Mouse (Mus musculus): ENCODE measurements around the gene Cish.
A peak's percentile ranks its signal among the peaks of the same experiment; 100 is the strongest.

Gene Cish

DNA sequence AAGGTAGTCTGAATTCAATTTTAAA is at the start of gene Cish:
Gene Cish, plus strand, starts transcription at position 11 of the 25 bp plus-strand sequence.
- DNase-seq, result no peak

DNA sequence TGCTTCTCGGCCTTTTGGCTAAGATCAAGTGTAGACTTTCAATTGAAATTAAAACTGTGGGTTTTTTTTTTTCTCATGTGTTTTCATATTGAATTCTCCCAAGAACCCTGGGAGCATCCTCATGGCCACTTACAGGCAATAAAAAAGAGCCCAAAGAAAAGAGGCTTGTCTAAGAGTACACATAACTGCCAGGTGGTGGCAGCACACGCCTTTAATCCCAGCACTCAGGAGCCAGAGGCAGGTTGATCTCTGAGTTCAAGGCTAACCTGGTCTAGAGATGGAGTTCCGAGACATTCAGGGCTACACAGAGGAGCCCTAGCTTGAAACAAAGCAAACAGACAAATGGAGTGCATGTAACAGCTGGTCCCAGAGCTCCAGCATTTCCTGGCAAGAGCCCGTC is 49.7 kb upstream of the Cish start:
- peak; percentile 43 to 45 for DNase-seq

DNA sequence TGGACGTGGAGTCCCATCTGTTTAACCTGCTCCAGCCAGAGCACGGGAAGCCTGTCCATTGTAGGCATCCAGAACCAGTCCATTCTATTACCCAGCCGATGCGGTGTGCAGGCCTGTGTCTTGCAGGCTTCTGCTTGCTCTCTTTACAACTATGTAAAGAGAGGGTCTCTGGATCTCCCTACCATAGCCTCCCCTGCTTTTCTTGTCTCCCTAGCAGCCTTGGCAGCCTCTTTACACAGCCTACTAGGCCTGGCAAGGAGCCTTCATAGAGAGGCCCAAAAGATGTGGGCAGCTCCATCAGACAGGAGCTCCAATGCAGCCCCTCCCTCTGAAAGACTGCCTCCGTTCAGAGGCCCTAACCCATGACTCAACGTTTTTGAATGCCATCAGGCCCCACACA is 46.7 kb upstream of the Cish start:
- peak; percentile 51 to 59 for DNase-seq

DNA sequence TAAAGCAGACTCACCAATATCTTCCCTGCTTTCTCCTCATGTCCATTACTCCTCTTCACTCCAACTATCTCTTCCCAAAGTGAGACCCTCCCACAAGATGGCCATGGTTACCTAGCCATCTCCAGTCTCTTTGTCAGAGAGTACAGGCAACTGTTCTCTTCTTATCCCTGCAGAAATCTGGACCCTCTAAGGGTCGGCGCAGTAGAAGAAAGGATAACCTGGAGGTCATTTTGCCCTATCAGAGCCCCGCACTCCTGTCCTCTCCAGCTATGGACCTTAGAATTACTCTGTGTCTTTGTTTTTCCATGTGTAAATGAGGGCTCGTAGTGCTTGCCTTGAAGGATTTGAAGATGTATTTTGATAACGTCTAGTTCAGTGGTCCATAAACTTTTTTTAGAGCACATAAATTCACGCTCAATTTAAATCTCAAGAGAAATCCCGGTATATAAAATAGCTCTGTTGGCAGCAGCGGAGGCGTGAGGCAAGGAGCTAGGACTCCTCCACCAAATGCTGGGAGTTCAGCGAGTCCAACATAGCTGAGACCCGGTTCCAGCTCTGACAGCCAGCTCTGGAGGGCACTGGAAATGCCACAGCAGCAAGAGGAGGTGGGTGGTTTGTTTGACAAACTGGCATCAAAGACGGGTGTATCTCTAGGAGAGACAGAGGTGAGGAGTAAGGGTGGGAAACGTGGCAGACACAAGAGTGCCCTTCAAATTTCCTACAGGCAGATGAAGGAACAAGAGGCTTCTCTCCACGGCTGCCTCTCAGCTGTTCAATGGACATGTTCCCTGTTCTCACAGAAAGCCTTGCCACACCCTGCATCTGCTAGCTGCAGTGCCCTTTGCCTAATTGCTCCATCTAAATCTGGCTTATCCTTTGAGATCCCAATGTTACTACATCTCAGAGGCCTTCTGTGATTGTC is 45.1 kb upstream of the Cish start:
- DNase-seq, result no peak

DNA sequence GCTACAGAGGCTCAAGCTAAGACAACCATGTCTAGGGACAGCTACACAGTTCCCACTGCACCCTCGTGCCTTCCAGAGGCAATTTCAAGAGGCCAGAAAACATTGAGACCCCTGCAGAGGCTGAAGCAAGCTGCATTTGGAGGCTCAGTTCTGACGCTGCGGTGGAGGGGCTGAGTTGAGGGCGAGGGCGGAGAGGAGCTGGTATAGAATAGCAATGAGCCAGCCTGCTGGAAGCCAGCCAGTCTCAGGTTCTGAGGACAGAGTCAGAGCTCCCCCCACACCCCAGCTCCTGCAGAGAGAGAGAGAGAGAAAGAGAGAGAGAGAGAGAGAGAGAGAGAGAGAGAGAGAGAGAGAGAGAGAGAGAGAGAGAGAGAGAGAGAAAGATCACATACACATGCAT is 43.7 kb upstream of the Cish start:
- peak; percentile 77 to 82 for DNase-seq

DNA sequence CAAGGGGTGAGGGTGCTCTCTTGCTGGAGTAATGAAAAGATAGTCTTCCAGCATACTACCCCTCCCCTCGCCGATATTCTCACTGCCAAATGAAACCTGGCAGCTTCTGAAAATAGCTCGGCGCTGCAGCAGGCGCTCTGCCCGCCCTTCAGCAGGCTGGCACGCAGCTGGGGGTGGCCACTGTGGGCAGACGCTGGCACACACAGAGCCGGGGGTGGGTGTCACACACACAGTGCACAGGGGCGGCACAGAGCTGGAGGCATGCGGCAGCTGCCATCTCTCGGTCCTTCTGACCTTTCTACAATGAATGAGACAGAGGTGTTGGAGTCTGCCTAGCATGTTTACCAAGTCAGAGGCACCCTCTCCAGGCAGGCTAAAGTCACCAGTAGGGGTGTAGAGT is 41.4 kb upstream of the Cish start:
- DNase-seq, result peak; percentile 90 to 94

DNA sequence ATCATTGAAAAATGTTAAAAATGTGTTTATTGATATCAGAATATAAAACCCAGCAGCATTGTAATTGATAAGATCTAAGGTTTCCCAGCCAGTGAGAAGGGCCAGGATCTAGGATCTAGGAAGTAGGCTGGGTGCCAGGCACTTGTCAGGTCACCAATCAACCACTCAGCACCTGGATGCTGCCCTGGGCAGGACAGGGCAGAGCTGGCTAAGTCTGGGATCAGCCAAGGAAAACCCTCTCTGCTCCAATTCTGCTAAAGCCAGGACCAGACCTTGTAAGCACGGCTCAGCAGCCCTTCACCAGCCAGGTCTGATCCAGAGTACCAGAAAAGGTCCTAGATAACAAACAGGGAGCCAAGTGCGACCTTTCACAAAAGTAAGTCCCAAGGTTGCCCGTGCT is 40.9 kb upstream of the Cish start:
- peak; percentile 67 to 70 for DNase-seq

DNA sequence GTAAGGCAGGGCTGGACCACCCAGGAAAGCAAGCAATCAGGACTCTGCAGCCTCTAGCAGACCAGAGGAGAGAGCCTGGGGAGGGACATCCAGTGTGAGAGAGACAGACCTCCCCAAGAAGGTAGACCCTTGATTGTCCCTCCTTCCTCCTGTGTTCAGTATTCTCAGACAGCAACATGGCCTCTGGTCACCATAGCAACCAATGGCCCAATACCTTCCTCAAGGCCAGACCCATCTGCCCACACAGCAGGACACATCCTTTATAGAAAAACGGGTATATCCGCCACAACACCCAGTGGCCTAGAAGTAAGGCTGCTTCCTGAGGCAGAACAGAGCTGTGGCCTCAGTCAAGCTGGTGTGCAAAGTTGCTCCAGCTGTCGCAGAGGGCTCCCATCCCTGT is 40.2 kb upstream of the Cish start:
- DNase-seq, result peak; percentile 78 to 84

DNA sequence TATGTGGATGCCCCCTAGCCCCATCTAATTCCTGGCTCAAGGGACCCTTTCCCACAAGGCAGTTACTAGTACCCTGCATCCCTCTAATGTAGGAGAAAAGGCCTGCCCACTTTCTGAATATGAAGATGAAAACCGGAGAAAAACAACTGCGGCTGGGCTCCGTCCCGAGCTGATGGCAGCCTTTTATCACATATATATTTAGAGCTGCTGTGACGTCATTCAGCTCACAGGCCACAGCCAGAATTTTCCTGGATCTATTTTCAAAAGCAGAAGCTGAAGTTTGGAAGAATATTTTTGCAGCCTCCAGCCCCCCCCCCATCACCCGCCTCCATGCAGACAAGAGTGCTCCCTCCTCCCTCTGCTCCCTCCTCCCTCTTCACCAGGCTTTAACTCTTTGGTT is 36.3 kb upstream of the Cish start:
- no peak for DNase-seq

DNA sequence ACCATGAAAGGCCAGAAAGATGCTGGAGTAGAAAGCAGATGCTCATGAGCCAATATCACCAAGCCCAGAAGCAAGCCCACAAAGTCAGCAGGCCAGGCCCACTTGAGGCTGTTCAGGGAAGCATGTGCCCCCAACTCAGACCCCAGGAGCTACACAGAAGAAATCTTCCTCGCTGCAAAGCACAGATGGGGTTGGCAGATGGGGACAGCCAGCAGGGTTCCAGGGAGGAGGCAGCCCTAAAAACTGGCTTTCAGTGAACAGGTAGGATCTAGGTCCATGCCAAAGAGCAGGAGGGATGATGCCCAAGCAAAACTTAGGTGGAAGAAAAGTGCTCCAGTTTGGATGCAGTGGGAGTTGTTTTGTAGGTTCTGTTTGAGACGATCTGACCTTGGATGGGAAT is 35.4 kb upstream of the Cish start:
- peak; percentile 64 to 70 for DNase-seq

DNA sequence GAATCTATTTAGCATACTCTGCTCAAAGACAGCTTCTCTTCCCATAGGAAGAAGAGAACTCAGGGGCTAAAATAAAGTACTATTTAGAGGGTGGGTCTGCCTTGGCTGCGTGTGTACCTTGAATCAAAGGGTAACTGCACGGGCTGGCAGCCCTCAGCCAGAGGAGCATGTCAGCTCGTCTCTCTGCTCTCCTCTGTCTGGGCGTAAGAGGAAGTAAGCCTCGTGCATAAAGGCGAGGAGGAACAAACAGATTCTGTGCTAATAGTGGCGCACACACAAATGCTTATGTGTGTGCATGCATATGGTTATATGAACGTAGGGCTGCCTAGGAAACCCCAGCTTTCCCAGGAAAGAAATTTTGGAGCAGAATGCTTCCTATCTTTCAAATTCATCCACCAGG is 35.0 kb upstream of the Cish start:
- DNase-seq, result peak in 1 of 2 experiments; percentile 20

DNA sequence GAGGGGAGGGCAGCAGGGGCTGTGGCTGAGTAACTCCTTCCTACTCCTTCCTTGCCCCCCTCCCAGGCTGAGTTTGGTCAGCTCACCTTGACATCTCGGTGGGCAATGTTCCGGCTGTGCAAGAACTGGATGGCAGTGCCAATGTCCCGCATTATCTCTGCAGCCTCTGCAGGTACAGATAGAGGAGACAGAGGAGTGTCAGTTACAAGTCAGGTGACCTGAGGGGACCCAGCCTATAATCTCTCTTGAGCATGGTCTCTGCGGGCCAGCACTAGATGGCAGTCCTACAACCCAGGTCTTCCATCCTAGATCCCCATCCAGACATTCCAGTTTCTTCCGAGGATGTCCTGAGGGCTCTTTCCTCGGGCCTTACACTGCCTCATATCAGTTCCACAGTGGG is 34.0 kb upstream of the Cish start:
- peak in 1 of 2 experiments; percentile 10 for DNase-seq

DNA sequence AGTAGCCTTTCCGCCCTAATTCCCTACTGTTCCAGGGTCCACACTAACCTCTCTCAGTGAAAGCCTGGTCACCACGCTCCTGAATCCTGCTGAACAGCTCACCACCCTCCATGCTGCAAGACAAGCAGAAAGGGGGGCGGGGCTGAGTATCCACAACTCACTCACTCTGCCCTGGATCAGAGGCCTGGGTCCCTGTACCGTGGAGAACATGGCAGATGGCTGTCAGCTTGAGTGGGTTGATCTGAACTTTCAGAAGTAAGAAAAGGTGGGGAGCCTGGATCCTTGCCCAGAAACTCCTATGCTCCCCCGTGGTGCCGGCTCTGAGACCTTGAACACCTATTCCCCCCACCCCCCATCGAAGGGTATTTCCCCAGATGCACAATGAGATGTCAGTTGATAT is 33.5 kb upstream of the Cish start:
- DNase-seq, result peak; percentile 40 to 53

DNA sequence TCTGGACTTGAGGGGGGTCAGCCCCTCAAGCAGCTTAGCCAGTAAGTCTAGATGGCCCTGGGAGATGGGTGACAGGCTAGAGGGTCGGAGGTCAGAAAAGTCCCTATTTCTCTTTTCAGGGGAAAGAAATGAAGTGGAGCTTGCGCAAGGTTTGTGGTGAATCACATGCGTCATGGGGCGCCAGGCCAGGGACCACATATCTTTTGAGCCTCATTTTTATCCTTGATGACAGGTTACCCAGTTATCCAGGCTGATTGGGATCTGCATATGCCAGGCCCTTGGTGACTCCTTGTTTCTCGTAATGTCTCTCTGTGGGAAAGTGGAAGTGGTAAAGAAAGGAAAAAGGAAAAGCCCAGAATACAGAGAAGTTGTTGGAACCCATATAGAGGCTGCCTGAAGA is 31.9 kb upstream of the Cish start:
- no peak for DNase-seq

DNA sequence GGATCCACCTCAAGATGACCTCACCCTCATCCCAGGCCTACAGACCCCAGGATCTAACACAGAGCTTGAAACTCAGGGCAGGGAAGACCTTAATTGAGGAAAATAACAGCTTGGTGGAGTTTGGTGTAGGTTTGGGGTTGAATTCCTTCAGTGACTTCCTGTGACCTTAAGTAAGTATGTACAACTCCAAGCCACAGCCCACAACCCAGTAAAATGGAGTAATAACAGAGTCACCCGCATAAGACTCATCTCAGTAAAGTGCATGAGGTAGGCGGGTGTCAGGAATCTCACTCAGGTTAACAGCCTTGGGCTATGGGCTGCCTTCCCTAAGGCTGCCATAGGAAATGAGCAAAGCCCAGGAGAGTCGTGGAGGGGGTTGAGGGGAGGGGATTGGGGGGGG is 31.1 kb upstream of the Cish start:
- no peak for DNase-seq

DNA sequence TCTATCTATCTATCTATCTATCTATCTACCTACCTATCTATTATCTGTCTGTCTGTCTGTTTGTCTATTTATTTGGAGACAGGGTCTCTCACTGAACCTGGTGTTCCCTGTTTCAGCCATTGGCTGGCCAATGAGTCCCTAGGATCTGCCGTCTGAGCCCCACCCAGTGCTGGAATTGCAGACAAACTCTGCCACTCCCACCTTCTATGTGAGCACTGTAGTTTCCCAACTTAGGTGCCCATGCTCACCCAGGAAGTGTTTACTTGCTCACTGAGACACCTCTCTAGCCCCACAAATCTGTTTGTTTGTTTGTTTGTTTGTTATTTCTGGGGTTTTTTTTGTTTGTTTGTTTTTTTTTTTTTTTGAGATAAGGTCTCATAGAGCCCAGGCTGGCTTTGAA is 28.8 kb upstream of the Cish start:
- no peak for DNase-seq

DNA sequence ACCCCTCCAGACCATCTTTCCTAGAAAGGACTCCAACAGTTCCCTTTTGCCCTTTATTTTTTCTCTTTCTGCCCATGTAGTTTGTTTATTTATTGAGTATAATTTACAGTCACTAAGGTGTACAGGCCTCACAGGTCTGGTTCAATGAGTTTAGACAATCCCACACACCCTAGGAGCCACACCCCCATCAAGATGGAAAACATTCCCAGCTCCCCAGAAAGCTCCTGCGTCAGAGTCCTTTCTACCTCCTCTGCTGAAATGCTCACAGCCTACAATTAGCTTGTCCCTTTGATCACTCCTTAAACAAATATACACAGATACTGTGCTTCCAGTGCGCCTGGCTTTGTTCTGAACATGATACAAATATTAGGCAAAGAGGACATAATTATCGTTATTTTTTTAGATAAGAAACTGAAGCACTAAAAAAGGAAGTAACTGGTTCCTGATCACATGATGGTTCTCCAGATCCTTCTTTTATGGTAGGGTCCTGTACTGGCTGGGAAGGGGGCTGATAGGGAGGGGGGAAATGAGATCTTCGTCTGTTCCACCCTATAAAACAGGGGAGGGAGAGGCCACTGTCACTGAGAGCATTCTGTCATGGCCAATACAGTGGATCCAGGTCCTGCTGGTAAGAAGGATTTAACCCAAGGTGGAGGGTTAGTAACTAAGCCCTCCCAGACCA is 28.0 kb upstream of the Cish start:
- DNase-seq, result no peak

DNA sequence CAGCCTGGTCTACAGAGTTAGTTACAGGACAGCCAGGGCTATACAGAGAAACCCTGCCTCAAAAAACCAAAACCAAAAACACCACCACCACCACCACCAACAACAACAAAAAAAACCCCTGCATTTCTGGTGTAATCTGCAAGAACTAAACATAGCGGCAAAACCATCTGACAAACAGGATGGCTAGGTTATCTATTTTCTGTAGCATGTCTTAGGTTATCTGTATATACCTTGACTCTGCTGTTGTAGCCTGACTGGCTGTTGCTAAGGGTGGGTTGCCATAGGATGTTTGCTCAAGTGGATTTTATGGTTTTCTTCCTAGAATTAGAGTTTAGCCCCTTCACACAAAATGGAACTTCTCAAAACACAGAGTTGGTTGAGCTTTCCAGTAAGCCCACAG is 26.1 kb upstream of the Cish start:
- DNase-seq, result no peak

DNA sequence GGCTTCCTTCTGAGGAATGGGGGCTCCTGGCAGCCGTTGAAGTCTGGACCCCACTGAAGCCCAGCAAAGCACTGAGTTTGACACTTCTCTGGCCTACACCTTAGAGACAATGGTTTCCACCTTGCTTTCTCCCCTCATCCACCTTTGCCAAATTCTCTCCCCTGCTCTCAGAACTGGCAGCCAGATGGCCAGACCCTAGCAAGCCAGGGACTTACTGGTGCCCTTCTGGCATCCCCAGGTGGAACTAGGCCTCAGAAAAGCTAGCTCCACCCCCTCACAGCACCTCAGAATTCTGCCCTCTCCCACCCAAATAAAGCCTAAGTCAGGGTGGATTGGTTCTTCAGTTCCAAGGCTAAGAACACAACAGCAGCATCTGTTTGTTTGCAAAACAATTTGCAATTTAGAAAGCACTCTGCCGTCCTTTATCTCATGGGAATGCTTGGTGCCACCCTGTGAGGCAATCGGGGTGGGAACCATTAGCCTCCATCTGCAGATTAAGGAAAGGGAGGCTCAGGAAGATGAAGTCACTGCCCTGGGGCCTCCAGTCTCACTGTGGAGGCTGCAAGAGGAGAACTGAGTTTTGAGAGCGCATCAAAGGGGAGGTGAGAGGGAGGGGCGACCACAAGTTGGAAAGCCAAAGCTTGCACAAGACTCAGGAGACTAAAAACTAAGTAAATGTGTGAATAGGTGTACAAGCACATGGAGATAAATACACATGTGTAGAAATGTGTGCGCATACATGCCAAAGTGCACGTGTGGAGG is 24.5 kb upstream of the Cish start:
- DNase-seq, result peak; percentile 35 to 58

DNA sequence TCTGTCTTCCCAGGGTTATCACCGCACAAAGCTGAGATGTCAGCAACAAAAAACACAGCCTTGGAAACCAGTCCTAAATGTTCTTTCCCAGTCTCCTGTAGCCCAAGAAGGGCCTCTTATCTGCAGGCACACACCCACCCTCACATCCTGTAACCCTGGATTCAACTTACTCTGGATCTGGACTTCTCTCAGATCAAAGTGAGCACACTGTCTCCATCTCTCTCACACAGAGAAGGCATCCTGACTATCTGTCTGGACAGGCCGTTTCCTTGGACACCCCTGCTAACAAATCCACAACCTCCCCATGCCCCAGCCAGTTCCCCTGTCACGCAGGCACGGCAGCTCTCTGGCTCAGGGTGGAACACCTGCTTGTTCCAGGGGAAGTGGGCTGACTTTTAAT is 23.5 kb upstream of the Cish start:
- DNase-seq, result no peak

DNA sequence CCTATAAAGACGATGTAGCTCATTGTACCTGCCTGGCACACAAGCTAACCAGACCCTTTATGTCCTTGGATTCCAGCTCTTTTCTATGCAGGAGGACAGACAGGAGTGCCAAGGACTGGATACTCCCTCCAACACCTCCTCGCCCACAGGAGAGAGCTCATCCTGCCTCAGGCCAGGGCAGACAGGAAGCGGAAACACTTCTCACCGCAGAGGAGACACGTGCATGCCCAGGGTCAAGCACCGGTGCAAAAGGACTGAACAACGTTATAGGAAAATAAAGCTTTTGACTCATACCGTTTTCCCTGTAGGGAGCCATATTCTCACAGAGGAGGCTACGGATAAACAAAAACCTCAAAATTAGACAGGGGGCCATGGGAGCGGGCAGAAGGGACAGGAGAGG is 22.6 kb upstream of the Cish start:
- peak in 1 of 2 experiments; percentile 27 for DNase-seq

DNA sequence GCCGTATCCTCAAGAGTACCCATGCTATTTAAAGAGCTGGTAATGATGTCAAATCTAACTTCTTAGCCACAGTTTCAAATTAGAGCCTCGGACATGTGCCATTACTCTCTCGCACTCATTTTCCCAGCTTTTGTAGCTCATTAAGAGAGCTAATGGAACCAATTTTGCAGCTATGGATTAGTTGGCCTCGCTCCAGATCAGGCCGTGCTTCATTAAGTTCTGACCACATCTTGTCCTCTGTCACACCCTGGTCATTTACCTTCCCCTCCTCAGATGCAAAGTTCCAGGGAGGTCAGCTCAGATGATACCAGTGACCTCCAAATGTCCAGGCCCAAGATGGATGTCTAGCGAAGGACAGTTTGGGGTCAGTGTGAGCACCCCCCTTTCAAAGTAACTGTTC is 21.1 kb upstream of the Cish start:
- DNase-seq, result peak in 1 of 2 experiments; percentile 26

DNA sequence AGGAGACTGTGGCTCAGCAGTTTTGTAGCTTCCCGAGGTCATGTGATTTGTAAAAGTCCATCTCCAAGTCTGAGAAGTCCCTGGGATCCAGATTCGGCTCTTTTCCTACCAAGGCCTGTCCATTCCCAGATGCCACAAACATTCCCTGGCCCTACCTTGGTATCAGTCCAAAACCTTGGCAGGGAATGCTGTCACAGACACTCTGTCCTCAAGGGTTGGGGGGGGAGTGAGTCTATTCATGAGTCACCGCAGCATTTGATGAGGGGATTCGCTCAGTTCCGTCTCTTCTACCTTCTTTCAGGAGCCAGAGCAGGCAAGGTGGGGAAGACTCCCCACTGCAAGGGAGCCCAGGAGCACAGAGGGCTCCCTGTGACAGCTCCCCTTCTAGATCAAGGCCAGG is 20.1 kb upstream of the Cish start:
- DNase-seq, result peak; percentile 70

DNA sequence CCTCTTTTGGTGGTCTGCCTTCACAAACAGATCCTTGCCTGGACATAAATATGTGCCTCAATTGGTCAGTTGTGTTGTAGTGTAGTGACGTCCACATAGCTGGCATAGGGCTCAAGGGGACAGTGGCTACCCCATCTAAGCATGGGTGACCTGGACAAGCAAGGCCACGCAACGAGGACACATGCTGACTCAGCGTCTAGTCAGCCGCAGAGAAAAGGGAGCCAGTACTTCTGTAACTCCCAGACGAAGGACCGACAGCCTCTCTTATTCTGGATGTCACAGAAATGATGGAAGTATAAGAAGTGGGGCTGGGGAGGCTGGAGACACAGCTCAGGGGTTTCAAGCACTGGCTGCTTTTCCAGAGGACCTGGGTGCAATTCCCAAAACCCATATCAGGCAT is 18.2 kb upstream of the Cish start:
- DNase-seq, result no peak

Data from cerebellum, postnatal 10 days (tissue).